Mouse (Mus musculus): ENCODE data around the gene Vav3. TPM values are rescaled to one million over a fixed set of nuclear protein-coding genes. Genes with fewer than 3 reads are reported as not detected.
"Not testable (repeated sequence)": the region's sequence is repeated elsewhere in the genome, so short reads cannot be mapped to it uniquely, and the experiment has no call there.

Gene Vav3
- total RNA-seq, 2 experiments from 2014 or later: 12.2 to 12.6 TPM

DNA sequence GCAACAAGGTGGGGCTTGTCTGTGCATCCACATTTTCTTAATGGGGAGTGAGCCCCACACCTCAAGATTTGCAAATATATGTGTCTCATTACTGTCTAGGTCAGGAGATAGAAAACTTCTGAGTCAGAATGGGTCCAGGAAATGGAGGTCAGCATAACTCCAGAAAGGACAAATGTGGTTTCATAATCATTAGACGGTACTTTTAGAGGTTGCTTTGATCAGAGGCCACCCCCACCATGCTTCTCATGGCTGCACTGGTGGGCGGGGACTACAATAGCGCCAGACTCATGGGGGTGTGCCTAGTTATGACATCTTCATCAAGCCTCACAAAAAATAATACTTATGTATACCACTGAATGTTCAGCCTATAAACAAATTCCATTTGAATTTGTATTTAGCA, 103.6 kb downstream of the Vav3 start:
- no peak for DNase-seq

DNA sequence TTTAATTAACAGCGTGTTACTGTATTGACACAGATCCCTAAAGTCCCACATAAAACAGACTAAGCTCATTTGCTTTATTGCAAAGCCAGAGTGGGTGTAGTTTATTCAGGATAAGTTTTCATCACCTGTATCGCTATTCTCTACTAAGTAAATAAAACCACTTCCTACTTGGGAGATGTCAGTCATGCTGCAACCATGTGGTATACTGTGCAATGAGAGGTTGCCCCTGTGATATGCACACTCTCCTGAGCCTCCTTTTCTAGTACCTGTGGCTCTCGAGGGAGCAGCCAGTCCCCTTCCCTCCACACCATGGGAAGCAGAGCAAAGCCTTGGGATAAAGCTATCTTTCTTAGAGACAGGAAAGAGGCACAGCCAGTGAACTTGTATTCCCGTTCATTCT, 106.5 kb downstream of the Vav3 start:
- DNase-seq: no peak

DNA sequence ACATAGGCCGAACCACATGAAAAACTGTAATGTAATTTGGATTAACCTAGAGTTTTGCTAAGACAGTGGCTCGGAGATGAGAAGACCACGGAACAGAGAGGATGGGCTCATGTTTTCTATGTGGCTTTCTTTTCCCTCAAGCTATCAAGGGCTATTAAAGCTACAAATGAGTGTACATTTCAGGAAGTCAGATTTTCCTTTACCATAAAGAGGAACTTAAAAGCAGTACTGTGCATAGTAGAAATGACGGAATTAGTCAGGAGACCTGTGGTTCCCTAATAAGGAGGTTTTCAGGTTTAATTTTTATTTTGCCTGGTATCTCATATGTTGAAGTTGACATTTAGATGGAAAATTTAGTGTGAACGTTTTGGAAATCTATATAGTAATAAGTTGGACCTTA, 107.8 kb downstream of the Vav3 start:
- DNase-seq: not testable (repeated sequence)

DNA sequence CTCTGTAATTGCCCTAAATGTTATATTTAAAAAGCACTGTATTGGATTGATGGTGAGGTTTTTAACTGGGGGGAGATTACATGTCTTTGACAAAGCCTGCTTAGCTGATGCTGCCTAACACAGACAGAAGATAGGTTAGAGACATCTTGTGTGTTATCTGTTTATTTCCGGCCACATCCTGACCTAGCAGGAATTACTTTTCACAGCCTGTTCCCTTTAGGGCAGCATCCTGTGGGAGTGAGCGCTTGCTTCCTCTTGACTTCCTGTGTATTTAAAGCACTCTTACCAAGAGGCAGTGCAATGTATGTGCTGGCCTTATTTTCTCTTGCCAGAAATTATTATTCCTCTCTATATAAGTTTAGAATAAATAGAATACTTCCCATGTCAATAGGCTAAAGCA, 111.5 kb downstream of the Vav3 start:
- no peak for DNase-seq

DNA sequence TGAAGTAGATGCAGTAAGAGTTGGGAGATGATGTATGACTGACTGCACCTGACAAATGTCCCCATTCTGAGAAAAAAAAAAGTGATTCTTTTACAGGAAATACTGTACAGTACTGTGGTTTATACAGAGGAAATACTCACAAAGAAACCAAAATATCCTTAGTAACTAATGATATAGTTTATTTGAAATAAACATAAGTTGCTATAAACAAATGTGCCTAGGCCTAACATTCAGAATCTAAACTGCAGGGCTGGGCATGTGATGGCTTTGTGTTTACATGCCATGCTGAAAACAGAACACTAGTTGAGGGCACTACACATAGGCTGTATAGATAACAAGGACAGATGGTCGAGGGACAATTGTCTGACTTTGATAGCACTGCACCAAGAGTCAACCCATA, 114.2 kb downstream of the Vav3 start:
- no peak for DNase-seq

DNA sequence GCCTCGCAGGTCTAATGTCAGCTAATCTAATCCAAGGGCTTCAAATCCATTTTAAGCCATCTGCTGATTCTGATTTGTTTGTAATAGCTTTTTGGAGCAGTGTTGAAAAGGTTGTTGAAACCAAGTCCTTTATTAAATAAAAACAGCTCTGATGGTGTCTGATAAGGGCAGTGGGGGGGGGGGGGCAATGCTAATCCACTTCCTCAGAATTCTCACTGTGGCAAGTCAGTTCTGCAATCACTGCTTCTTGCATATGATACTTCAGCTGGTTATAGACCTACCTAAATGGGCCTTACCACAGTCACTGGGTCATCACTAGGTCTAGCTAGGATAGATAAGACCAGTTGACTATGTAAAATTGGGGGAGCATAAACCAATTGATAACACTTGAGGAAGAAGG, 115.9 kb downstream of the Vav3 start:
- DNase-seq: no peak

DNA sequence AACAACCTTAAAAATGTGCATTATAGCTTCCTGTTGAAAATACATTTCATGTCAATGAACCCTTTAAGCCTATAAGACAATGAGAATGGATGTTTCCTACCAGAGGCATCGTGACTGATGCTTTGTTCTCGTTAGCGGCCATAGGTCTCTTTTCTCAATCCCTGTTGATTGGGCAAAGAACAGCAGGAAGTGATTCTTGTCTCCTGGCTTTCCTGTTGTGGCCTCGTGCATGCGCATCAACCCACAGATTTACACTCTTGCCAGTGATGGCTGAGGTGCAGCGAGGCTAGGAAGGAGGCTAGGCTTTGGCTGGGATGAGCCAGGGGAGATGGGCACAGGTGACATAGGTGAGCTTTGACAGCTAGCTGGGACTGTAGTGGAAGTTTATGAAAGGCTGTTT, 123.2 kb downstream of the Vav3 start:
- DNase-seq: no peak

DNA sequence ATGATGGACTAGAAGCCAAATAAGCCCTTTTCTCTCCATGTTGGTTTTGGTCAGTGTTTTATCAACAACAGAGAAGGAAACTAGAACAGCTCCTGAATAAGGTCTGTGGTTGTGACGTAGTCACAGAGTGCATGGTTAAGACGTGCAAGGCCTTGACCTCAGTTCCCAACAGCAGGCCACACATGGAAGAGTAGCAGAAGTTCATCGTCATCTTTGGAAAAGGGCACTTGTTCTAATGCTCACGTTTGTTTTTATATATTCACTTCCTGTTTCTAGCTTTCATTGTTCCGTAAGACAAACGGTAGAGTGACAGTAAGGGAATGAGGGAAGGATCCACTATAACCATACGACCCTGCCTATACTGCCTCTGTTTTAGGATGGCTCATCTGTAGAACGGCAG, 124.1 kb downstream of the Vav3 start:
- DNase-seq: no peak

DNA sequence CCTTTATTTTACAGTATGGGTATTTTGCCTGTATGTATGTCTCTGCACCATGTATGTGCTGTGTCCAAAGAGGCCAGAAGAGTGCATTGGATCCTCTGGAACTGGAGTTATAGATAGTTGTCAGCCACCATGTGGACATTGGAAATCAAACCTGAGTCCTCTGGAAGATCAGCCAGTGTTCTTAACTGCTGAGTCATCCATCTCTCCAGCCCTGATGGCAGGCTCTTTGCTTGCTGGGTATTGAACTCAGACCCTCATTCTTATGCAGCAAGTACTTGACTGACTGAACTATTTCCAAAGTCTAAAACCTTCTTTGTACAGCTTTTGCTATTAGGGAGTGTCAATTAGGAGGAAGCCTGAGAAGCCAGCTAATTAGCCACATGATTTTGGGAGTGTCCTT, 126.1 kb downstream of the Vav3 start:
- no peak for DNase-seq

DNA sequence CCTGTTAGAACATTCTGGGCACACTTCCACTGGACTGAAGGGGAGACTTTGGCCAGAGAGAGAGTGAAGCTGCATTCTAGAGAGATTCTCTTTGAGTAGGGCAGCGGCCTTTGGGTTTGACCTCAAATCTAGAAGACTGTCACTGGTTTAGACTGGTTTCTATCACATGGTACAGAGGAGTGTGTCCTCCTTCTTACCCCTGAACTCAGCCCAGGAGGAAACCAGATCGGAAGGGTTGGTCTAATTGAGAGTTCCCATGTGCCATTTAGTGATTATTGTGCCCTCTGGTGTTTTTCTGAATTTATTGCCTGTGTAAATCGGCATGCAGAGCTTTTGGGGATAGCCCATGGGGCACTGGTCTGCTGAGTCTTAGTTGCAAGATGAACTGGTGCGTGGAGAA, 126.8 kb downstream of the Vav3 start:
- DNase-seq: peak; percentile 12

DNA sequence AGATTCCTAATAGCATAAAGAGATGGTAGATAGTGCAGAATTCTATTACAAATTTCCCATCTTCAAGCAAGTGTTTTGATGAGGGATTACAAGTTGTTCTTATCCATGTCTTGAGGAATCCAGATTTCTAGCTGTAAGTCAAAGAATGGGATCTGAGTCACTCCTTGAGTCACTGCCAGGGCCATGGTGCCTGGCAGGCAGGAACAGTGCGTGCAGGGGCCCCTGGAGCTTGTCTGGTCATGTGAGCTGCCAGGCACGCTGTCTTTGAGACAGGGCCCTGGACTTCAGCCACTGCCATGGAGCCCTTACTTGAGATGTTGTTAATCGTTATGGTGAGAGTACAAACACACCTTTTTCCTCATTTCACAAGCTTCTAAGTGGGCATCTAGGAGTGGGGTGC, 129.0 kb downstream of the Vav3 start:
- peak; percentile 51 for DNase-seq

DNA sequence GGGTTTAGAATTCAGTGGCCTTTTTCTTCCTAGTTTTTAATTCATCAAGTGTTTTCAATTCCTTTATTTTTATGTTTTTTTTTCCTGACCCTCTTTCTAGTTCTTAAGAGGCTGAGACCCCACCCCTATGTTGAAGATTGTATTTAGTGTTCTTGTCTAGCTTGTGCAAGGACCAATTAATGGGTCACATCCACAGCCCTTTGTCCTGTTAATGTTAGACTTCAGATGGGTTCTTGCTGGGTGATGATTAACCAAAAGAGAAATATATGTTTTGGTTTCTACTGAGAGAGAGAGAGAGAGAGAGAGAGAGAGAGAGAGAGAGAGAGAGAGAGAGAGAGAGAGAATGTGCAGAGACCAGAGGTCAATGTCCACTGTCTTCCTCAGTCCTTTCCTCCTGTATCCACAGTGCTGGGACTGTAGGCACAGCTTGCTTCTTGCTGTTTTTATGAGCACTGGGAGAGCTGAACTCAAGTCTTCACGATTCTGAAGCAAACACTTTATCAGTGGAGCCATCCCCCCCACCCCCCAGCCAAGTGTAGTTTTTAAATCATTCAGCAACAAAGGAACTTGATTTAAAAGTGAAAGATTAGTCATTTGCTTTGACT, 130.3 kb downstream of the Vav3 start:
- DNase-seq: no peak

DNA sequence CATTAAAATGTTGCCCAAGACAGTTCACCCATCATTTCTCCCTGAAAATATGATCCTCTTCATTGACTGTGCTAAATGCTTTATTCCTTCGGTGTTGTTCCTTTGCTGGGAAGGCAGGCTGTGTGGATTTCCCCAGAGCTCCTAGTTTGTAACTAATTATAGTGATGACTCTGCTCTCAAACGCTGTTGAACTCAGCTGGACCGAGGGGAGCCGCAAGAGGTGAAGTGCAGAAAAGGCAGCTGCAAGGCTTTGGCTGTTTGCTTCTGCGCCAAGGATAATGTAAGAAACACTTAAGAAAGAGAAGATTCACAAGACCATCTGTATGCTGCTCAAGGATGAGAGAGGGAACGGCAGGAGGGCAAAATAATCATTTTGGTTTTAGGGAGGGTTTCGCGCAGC, 136.1 kb downstream of the Vav3 start:
- peak; percentile 28 for DNase-seq

DNA sequence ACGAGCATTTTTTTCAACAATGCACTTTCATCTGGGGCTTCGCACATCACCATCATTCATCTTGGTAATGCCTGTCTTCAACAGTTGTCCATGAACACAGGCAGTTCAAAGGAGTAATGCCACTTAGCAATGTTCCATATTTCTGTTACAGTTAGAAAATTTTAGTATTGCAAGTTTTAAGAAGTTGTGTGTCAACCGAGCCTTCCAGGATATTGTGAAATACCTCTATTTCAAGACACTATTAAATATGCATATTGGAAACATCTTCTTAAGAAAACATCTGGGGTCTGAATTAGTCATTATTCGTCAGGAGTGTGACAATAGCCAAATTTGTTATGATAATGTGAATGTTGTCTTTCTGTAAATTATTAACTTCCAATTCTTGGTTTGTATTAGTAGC, 137.8 kb downstream of the Vav3 start:
- DNase-seq: no peak

DNA sequence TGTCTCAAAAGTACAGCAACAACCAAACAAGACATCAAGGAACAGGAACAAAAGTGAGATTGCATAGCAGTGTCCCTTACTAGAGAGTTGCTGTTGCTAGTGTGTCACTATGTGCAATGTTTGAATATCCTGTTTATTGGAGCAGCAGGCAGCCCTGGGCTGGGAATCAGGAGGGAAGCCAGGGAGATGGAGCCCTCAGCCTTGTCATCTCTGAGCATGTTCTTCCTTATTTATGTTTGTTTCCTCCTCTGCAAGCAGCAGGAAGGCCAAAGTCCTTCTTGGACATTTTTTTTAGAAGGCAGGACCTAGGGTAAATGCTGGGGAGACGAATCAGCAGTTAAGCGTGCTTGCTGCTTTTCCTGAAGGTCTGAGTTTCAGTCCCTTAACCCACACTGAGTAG, 140.2 kb downstream of the Vav3 start:
- DNase-seq: no peak

DNA sequence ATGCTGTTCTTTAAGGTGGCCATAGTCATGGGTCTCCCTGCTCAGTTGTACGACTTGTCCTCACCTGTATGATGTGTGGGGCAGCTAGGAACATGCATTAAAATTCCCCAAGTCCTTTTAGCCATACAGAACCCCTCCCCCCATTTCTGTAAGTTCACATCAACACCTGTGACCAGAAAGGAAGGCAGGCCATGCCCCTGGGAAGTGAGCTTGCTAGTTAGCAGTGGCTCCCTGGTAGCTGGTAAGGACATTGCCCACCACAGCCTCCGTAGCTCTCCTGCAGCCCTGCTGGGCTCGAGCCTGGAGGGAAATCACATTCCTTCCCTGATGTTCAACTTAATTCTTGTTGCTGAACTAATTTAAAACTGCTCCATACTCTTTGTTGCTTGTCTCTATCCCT, 146.3 kb downstream of the Vav3 start:
- DNase-seq: no peak

DNA sequence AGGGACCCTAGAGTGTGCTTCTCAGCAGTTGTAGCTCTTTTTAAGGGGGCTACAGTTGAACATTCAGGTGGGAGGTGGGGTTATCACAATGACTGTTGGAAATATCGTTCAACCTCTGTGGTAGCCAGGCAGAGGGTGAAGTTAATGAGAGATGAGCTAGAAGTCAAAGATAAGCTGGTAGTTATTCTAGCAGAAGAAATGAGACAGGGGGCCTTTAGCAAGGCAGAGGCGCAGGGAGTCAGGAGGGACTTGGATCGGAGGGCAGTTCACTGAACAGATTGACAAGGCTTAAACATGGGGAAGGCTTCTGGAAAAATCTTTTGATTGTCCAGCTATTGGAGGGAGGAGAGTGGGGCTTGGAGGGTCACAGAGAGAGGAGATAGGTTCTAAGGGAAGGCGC, 147.4 kb downstream of the Vav3 start:
- no peak for DNase-seq

DNA sequence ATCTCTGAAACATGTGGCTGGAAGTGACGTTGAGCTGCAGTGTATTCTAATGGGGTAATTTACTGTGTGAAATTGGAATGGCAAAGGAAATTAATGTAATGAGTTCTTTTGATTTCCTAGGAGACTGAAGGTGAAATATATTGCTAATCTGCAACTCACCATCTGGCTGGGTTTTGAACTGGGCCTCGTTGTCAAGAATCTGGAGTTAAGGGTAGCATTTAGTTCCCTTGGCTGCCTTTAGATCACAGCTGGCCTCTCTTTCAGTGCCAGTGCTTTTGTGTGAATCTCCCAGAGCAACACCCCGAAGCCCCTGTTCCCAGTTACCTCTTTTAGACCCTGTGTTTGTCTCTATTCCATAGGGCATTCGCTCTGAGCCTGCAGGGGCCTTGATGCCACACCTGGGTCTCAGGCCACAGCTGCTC, 148.3 kb downstream of the Vav3 start:
- no peak for DNase-seq

DNA sequence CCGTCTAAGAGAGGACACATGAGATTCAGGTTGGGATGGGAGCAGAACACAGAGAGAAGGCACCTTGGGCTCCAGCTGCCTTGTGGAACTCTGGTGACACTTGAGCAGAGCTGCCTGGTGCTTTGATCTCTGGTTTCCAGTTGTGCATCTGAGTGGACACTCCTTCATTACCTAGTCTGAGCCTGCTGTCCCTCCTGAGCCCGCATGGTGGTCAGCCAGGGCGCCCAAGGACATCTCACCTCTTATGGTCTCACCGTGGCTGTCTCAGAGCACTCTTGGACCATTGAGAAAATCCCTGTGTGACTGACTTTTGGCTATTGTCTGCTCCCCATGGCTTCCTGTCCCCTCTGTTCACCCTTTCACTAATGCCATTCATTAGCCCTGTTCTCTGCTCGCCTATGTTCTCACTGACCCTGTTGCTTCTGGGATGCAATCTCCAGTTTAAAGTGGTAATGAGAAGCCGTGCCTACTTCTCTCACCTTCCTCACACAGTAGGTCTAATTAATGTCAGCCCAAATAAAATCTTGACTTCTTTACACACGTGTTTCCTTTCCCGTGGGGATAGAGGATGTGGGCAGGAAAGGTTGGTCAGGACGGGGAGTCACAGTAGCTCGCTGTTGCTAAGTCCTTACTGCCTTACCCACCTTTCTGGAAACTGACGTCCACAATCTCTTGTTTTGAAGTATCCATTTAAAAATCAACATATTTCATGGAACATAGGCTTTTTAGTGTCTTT, 150.3 kb downstream of the Vav3 start:
- no peak for DNase-seq

DNA sequence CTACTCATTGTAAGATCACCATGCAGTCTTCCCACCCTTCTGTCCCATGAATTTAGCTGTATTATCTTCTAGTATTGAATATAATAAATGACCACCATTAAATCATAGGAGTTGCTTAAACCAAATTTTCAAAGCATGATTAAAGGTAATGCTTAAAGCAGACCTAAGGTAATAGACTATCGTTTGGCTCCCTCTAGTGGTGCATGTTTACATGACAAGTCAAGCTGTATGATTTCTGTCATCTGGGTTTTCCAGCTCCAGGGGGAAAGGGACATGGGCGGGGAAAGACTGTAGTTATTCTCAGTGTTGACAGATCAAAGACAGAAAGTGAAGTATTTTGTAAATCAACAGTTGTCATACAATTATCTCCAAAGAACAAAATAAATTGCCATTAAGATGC, 151.1 kb downstream of the Vav3 start:
- DNase-seq: peak; percentile 87

DNA sequence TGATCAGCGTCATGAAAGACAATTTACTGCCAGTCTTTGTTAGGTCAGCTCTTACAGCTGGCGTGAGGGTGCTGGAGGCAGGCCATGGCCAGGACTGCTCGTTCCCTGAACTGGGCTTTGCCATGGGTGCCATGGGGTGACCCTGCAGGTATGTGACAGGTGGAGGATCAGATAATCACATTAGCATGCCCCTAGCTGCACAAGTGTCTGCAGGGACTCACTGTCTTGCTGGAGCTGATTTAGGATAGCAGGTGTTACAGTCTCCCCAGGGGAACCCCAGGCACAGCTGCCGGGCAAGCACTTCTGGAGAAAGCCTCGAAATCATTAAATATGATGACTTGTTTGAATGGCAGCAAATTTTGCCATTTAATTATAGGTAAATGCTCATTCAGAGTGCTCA, 156.0 kb downstream of the Vav3 start:
- no peak for DNase-seq

DNA sequence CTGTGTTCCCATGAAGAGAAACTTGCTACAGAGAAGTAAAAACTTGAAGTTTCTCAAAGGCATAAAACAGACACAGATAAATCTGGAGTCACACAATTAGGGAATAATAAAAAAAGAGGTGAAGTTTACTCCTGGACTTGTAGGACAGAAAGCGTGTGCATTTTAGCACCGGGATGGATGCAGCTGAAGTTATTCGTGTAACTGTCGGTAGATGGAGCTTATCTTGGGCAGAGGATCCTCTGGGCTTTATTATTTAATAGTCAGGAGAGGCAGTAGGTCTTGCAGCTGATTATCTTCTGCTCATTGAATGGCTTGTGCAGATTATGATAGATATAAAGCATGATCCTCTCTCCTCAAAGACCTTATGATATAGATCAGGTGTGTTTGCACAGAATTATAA, 156.6 kb downstream of the Vav3 start:
- no peak for DNase-seq

DNA sequence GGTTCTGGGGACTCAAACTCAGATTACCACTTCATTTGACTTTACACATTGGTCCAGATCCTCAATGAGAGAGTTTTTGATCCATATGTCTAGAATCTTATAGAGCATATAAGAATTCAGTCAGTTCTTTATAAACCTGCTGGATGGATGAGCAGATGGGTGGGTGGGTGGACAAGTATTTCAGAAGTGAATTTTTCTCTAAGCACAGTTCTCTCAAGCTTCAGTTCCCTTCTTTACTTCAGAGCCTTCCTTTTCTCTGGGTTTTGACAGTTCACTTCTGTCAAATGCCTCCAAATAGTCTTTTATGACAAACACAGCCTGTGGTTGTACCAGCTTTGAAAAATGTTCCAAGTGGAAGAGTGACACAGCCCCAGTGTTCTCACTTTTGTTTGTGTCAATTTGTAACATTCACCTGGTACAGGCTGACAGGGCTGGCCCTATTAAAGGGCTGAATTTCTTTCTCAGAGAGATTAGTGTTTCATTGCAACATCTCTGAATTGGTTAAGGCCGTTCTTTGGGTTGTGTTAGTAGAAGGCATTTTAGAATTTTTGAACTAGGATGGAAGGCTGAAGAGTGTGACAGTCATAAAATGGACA, 159.5 kb downstream of the Vav3 start:
- no peak for DNase-seq

DNA sequence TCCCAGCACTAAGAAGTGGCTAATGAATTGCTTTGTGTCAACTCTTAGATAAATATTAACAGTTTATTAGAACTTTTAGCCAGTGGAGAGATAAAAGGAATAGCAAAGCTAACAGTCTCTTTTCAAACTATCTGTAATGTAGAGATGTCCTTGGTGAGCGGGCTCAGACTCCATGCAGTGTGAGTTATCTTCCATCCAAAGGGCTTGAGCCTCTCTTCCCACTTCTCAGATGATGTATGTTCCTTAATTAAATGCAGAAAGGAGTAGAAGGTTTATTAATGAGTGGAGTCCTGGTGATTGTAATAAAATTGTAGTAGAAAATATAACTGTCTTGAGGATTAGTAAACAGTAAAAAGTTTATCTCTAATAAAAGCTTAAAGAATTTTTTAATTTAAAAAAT, 169.3 kb downstream of the Vav3 start:
- no peak for DNase-seq

Measured in heart, postnatal 4 days (tissue).